Mouse (Mus musculus) megakaryocyte, embryonic 14.5 days (primary cell): Measurements from ENCODE around the gene Muc3a.

ENCODE experiments used
- FLI1 ChIP-seq: IDR thresholded peaks from 2 replicates; pipeline ENCODE4 v1.6.1; 2012; ENCODE audit warnings: low read length, inconsistent platforms, mixed read lengths
- GATA1 ChIP-seq: IDR thresholded peaks from 3 replicates; pipeline ENCODE4 v1.6.1; 2012; ENCODE audit warnings: mixed read lengths, low read length, inconsistent platforms, borderline replicate concordance

- TF ChIP-seq GATA1 (no peak), FLI1 (no peak)
Measured at GRCm38 (mm10) chr5:137212289-137212688, at the start of gene Muc3a.
